Mouse (Mus musculus) lung, adult 2 months (tissue): Measurements from ENCODE around the gene Hsf4.

Source experiments
- CTCF ChIP-seq: fragments of 200-500 bp; IDR thresholded peaks from 2 replicates; pipeline ENCODE4 v1.5.1; 2011; ENCODE audit warnings: mild to moderate bottlenecking, low read length, control low read depth; ENCODE audit not compliant: insufficient read depth
- POLR2A ChIP-seq: fragments of 200-500 bp; IDR thresholded peaks from 2 replicates; pipeline ENCODE4 v1.6.1; 2011; ENCODE audit warnings: low read depth, mild to moderate bottlenecking, control low read depth, low read length, borderline replicate concordance; ENCODE audit errors: extremely low read depth

GRCm38 (mm10) chr8:105270101-105270915 is 707 bp downstream of the Hsf4 start:
- TF ChIP-seq CTCF = no peak
- no peak for TF ChIP-seq POLR2A
